Mouse (Mus musculus): Measurements from ENCODE around the gene Gm21970.
A peak's percentile ranks its signal among the peaks of the same experiment; 100 is the strongest.

Gene Gm21970

GRCm38 (mm10) chr16:91463400-91463799 lies 71.9 kb downstream of the Gm21970 start:
- no peak for DNase-seq (ENCODE audit: low spot score)

- DNase-seq (ENCODE audit: low spot score) = no peak
These were observed 72.4 kb downstream of the Gm21970 start for GRCm38 (mm10) chr16:91463836-91464400.

GRCm38 (mm10) chr16:91464594-91465504 lies 73.3 kb downstream of the Gm21970 start:
- DNase-seq (ENCODE audit: low spot score) = peak; percentile 86

GRCm38 (mm10) chr16:91465505-91466240 lies 74.2 kb downstream of the Gm21970 start:
- DNase-seq (ENCODE audit: low spot score) = no peak

- no peak for DNase-seq (ENCODE audit: low spot score)
These were observed 75.0 kb downstream of the Gm21970 start for GRCm38 (mm10) chr16:91466566-91466965.

Measured in testis, postnatal 14 days (tissue).